Mouse (Mus musculus) forebrain, embryonic 15.5 days (tissue): ENCODE results near the gene Hpse2. TPM values are rescaled to one million over a fixed set of nuclear protein-coding genes. Genes with fewer than 3 reads are reported as not detected.

Source experiments
- ATAC-seq: fragments of 200-750 bp; cut with Nextera tagmentation; replicated peaks from 2 replicates; pipeline ENCODE4 v1.8.0; 2017; ENCODE audit warnings: mild to moderate bottlenecking, moderate TSS enrichment, moderate library complexity
- H3K27ac ChIP-seq: fragments of 300-500 bp; sonication (generic); replicated peaks from 2 replicates; pipeline ENCODE4 v1.5.1; 2015; ENCODE audit warnings: mild to moderate bottlenecking, inconsistent platforms
- H3K27me3 ChIP-seq: fragments of 300-500 bp; sonication (generic); 2 replicates; pipeline ENCODE4 v1.6.1; 2015; ENCODE audit warnings: inconsistent platforms
- H3K36me3 ChIP-seq: fragments of 300-500 bp; sonication (generic); 2 replicates; pipeline ENCODE4 v1.6.1; 2015; ENCODE audit warnings: mild to moderate bottlenecking, inconsistent platforms
- H3K4me1 ChIP-seq: fragments of 300-500 bp; sonication (generic); 2 replicates; pipeline ENCODE4 v1.6.1; 2015; ENCODE audit warnings: inconsistent platforms
- H3K4me2 ChIP-seq: fragments of 300-500 bp; sonication (generic); replicated peaks from 2 replicates; pipeline ENCODE4 v1.6.1; 2015; ENCODE audit warnings: mild to moderate bottlenecking, inconsistent platforms
- H3K4me3 ChIP-seq: fragments of 300-500 bp; sonication (generic); 2 replicates; pipeline ENCODE4 v1.5.1; 2015; ENCODE audit warnings: mild to moderate bottlenecking, inconsistent platforms
- H3K9ac ChIP-seq: fragments of 300-500 bp; sonication (generic); replicated peaks from 2 replicates; pipeline ENCODE4 v1.6.1; 2015; ENCODE audit warnings: mild to moderate bottlenecking, inconsistent platforms
- H3K9me3 ChIP-seq: fragments of 300-500 bp; sonication (generic); 2 replicates; pipeline ENCODE4 v1.6.1; 2016; ENCODE audit warnings: inconsistent platforms
- WGBS: fragments of 180-500 bp; shearing (Covaris S2); methylation state at CpG from one replicate; pipeline ENCODE4 v1.1.7; 2015; ENCODE audit warnings: mixed read lengths; 5-methylcytosine and 5-hydroxymethylcytosine counted together
- polyA plus RNA-seq: library from polyadenylated mRNA; unstranded; fragments of >200 nt; fragmentation: Nextera tagmentation; extraction: Ambion mirVana; gene quantifications from 2 replicates; pipeline ENCODE4 v1.2.1, GENCODE M21; 2015

Gene Hpse2
- polyA plus RNA-seq, 1 experiment from 2014 or later, result 0.22 TPM

DNA sequence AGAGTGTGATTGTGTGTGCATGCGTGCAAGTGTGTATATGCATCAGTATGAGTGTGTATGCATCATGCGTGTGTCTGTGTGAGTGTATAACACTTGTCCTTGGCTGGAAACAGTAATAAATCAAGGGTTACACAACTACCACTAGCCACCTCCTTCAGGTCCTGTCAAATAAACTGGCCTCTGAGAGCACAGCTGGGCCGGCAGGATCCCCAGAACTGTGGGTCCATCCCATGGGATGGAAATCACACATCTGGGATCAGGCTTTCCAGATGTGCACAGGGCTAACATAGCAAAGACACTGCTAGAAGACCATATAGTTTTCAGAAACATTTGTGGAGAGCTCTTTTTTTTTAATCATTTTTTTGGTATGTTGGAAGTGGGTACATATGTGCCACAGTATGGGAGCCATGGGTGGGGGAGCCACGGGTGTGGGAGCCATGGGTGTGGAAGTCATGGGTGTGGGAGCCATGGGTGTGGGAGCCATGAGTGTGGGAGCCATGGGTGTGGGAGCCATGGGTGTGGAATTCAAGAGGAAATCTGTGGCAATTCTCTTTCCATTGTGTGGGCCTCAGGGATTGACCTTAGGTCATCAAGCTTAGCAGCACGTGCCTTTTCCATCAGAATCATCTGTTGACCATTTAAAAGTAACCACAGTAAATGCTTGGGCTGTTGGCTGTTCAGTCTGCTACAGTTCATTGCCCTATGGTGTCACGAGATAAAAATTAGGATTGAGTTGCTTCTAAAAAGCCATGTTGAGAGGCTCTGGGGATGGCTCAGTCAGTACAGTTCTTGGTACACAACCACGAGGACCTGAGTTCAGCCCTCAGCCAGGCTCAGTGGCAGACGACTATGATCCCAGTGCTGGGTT, 518.3 kb downstream of the Hpse2 start:
- no peak overlapping the region for H3K4me2 ChIP-seq
- ATAC-seq, result no peak
- 89% methylated on average over 8 of the region's 8 CpGs for WGBS

DNA sequence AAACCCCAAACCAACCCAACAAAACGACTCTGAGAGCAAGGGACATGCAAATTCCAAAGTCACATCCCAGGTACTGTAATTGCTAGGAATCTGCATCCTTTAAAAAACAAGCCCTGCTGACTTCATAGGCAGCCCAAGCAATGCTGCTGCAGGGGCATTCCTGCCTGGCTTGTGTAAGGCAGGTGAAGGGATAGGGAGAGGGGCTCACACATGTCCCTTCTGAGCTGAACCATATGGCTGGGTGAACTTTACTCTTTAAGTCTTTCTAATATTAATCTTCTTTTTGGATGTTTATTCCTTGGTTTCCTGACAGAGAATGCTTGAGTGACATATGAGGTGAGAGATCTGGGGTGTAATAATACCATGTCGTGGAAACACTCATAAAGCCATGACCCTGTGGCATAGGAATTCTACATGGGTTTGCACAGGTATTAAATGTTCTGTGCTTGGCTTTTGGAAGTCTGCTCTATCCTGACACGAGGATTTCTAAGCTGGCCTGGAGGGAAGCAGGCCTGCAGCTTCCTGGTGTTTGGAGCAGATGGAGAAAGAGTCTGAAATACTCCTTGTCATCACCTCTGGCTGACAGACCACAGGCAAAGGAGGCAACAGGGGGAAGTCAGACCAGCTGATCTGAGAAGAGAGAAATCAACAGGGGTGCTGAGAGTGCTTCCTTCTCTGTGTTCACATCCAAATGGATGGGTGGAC, 519.0 kb downstream of the Hpse2 start:
- H3K4me2 ChIP-seq, result no peak overlapping the region
- no peak overlapping the region for H3K4me3 ChIP-seq
- no peaks in the 10 kb centered on the region for H3K4me1 ChIP-seq
- H3K27me3 ChIP-seq, result no peaks in the 10 kb centered on the region
- H3K9ac ChIP-seq, result no peak overlapping the region
- no peaks in the 10 kb centered on the region for H3K9me3 ChIP-seq
- H3K27ac ChIP-seq, result no peak overlapping the region
- no peaks in the 10 kb centered on the region for H3K36me3 ChIP-seq
- 64% methylated on average over 3 of the region's 3 CpGs for WGBS
- ATAC-seq, result no peak

More for the DNA sequence above, 518.3 kb downstream of the Hpse2 start:
- Histone ChIP-seq H3K9me3 (no peaks in the 10 kb centered on the region), H3K27ac (no peak overlapping the region), H3K4me3 (no peak overlapping the region), H3K27me3 (no peaks in the 10 kb centered on the region), H3K4me1 (no peaks in the 10 kb centered on the region), H3K36me3 (no peaks in the 10 kb centered on the region), H3K9ac (no peak overlapping the region)

DNA sequence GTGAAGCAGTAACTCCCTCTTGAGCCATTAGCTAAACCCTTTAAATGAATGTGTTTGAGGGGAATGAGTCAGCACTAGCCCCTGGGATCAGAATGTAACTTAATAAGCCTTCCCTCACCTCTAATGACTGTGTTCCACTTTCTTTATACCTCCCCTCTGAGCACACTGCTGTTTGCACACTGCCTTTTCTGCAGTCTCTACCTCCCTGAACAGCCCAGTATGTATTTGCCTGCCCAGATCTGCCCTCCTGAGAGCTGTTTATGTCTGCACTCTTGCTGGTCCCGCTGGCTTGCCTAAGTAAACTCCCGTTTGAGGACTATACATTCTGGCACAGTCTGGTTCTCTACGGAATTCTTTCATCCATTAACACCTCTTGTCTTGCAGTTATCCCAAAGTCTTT, 525.1 kb downstream of the Hpse2 start:
- no peak overlapping the region for H3K4me3 ChIP-seq
- no peaks in the 10 kb centered on the region for H3K9me3 ChIP-seq
- H3K4me1 ChIP-seq, result no peaks in the 10 kb centered on the region
- H3K27ac ChIP-seq, result no peak overlapping the region
- no peaks in the 10 kb centered on the region for H3K36me3 ChIP-seq
- 46% methylated on average over 3 of the region's 3 CpGs for WGBS
- H3K9ac ChIP-seq, result no peak overlapping the region
- no peak for ATAC-seq
- H3K4me2 ChIP-seq, result no peak overlapping the region
- no peaks in the 10 kb centered on the region for H3K27me3 ChIP-seq

DNA sequence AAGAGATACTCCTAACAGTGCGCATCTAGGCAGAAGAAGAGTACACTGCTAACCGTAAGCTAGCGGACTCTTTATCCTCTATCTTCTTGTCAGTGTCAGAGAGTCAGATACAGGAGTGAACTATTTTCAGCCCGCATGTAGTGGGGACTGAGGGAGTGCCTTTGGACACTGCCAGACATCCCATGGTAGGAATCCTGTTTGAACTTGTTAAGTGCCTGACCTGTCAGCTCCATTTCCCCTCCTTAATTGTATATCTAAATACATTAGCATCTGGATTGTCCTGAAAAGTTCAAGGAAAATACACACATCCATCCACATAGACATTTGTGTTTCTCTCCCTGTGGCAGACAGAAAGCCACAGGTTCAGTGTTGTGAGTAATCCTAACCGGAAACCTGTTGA, 531.1 kb downstream of the Hpse2 start:
- Histone ChIP-seq H3K4me3 (no peak overlapping the region), H3K9ac (no peak overlapping the region), H3K27me3 (no peaks in the 10 kb centered on the region), H3K9me3 (no peaks in the 10 kb centered on the region), H3K36me3 (no peaks in the 10 kb centered on the region), H3K27ac (no peak overlapping the region), H3K4me2 (no peak overlapping the region), H3K4me1 (no peaks in the 10 kb centered on the region)
- 92% methylated on average over 5 of the region's 5 CpGs for WGBS
- ATAC-seq, result no peak

DNA sequence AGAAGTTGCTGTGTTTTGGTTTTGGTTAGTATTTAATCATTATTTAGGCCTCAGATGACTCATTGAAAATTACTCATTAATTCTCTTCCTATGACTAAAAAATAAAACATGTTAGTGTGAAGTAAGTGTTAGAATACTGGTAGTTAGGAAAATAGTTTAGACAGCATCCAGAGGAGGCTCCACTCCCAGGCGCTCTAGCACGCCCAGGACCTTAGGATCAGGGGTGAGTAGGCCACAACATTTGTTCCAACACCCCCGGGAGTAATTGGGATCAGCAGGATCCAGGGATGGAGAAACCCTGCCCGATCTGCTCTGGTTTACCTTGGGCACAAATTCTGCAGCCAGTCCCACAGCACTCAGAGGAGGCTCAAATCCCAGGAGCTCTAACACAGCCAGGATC, 532.5 kb downstream of the Hpse2 start:
- H3K36me3 ChIP-seq, result no peaks in the 10 kb centered on the region
- H3K9ac ChIP-seq, result no peak overlapping the region
- H3K9me3 ChIP-seq, result no peaks in the 10 kb centered on the region
- ATAC-seq, result no peak
- no peak overlapping the region for H3K4me3 ChIP-seq
- H3K4me2 ChIP-seq, result no peak overlapping the region
- no peak overlapping the region for H3K27ac ChIP-seq
- no peaks in the 10 kb centered on the region for H3K4me1 ChIP-seq
- WGBS, result 89% methylated on average over 4 of the region's 4 CpGs
- no peaks in the 10 kb centered on the region for H3K27me3 ChIP-seq

DNA sequence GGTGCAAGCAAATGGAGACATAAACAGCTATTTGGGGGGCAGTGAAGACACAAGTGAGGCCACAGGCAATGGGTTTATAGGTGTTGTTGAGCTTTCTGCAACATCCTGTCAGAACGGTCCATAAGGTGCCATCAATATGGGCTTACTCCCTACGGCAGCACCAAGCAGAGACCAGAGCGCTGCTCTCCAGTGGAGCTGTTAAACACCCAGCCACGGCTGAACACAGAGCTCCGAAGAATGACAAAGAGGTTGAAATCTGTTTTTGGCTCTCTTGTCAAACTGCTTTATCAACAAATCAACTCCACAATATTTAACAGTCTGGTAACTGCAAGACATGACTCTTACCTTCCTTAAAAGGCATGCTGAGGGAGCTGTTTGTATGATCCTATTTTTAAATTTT, 537.7 kb downstream of the Hpse2 start:
- Histone ChIP-seq H3K27me3 (no peaks in the 10 kb centered on the region), H3K27ac (no peak overlapping the region), H3K4me1 (no peaks in the 10 kb centered on the region), H3K36me3 (no peaks in the 10 kb centered on the region), H3K4me3 (no peak overlapping the region), H3K4me2 (no peak overlapping the region), H3K9me3 (no peaks in the 10 kb centered on the region), H3K9ac (no peak overlapping the region)
- ATAC-seq, result no peak
- 81% methylated on average over 5 of the region's 5 CpGs for WGBS

DNA sequence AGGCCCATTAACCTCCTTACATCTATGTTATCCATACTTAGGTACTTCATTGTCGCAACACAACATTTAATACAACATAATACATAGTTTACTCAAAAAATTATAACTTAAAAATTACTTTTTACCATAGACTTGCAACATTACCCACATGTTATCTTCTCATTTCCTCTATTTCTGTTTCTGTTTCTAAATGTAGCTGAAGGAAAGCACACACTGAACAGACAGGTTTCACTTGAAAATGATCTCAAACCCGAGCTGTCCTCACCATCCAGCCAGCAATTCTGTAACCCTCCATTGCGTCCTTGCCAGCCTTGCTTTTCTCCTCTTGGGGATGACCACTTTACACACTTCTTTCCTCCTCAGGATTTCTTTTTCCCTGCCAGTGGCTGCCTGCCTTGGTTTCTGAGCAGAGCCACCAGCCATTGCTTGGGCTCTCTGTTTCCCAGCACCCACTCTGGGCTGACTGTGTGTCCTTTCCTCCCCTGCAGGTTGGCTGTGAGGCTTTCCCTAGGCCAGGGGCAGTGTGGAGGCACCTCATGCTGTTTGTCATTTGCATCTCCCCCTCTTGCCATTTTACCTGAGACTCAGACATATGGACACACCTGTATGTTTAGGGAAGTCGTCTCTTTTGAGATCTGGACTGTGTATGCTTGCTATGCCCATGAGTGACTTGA, 548.4 kb downstream of the Hpse2 start:
- H3K4me3 ChIP-seq, result no peak overlapping the region
- no peaks in the 10 kb centered on the region for H3K4me1 ChIP-seq
- H3K36me3 ChIP-seq, result no peaks in the 10 kb centered on the region
- WGBS, result 84% methylated on average over 4 of the region's 4 CpGs
- no peak overlapping the region for H3K27ac ChIP-seq
- H3K9me3 ChIP-seq, result no peaks in the 10 kb centered on the region
- no peak overlapping the region for H3K9ac ChIP-seq
- no peak for ATAC-seq
- H3K4me2 ChIP-seq, result no peak overlapping the region
- no peaks in the 10 kb centered on the region for H3K27me3 ChIP-seq

DNA sequence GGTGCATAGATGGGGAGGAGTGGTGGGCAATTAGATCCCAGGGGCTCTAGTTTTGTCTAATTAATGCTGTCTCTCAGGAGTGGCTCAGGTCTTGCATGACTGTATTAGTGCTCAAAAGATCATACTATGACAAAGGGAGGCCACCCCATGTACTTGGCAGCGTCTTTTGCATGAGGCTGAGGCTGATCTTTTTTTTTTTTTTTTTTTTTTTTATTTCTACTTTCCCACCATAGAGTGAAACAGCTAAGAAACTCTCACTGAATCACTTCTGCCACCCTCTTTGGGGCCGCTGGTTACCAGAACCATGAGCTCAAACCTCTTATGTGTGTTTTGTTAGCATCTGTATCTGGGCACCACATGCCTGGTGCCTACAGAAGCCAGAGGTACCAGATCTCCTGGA, 549.0 kb downstream of the Hpse2 start:
- H3K4me1 ChIP-seq, result no peaks in the 10 kb centered on the region
- H3K9ac ChIP-seq, result no peak overlapping the region
- H3K27me3 ChIP-seq, result no peaks in the 10 kb centered on the region
- H3K4me3 ChIP-seq, result no peak overlapping the region
- H3K9me3 ChIP-seq, result no peaks in the 10 kb centered on the region
- no peak overlapping the region for H3K4me2 ChIP-seq
- H3K36me3 ChIP-seq, result no peaks in the 10 kb centered on the region
- ATAC-seq, result no peak
- H3K27ac ChIP-seq, result no peak overlapping the region
- 59% methylated on average over 2 of the region's 2 CpGs for WGBS

DNA sequence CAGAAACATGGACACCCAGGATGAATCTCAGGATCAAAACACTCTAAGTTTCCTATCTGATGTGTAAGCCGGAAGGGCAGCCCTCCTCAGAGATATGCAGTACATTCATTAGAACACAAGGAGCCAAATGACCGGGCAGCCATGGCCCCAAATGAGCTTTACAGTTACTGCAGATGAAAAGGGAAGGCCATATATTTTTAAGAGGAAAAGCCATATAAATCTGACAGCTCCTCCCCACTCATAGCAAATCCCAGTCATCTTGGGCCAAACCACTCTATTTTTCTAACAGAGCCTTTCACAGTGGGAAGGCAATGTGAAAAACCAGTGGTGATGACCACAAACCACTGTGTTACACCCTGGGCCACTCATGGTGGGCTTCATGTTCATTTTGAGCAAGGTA, 549.9 kb downstream of the Hpse2 start:
- no peak overlapping the region for H3K4me3 ChIP-seq
- no peaks in the 10 kb centered on the region for H3K4me1 ChIP-seq
- H3K4me2 ChIP-seq, result no peak overlapping the region
- no peaks in the 10 kb centered on the region for H3K27me3 ChIP-seq
- no peak for ATAC-seq
- H3K9ac ChIP-seq, result no peak overlapping the region
- no peak overlapping the region for H3K27ac ChIP-seq
- no peaks in the 10 kb centered on the region for H3K36me3 ChIP-seq
- no peaks in the 10 kb centered on the region for H3K9me3 ChIP-seq
- WGBS, result 89% methylated on average over 2 of the region's 2 CpGs

DNA sequence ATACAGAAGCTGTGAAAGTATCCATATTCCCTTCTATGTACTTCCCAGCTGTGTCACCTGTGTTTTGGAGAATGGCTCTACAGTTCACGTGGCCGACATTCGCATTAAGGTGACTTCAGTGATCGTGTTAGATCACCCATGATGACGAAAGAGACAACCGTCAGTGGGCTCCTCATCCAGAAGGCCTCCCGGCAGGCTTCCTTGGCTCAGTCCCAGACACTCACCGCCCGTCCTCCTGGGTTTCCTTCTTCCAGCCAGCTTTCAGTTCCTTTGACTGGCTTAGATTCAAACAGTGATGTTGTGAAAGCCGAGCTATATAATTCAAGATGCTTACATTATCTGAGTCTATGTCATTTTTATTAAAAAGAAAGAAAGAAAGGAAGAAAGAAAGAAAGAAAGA, 550.6 kb downstream of the Hpse2 start:
- Histone ChIP-seq H3K4me3 (no peak overlapping the region), H3K36me3 (no peaks in the 10 kb centered on the region), H3K9me3 (no peaks in the 10 kb centered on the region), H3K4me2 (no peak overlapping the region), H3K27ac (no peak overlapping the region), H3K27me3 (no peaks in the 10 kb centered on the region), H3K4me1 (no peaks in the 10 kb centered on the region), H3K9ac (no peak overlapping the region)
- WGBS, result 66% methylated on average over 10 of the region's 10 CpGs
- no peak for ATAC-seq

DNA sequence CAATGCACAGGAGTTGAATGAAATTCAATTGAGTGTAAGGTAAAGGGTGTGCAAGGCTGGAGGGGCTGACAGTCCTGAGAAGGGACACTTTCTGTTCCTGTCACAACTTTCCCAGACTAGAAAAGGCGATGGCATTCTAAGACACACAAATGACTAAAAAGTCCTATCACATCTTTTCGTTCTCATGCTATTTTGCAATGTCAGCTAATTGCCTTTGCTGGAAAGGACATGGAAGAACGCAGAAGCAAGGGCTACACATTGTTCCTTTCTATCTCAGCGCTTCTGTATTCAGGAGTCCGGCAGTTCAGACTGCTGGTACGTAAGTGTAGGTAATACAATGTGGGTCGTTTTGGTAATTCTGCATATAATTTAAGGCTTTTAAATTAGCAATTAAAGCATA, 555.0 kb downstream of the Hpse2 start:
- H3K9me3 ChIP-seq, result no peaks in the 10 kb centered on the region
- no peaks in the 10 kb centered on the region for H3K36me3 ChIP-seq
- no peak overlapping the region for H3K4me2 ChIP-seq
- no peaks in the 10 kb centered on the region for H3K4me1 ChIP-seq
- no peak overlapping the region for H3K27ac ChIP-seq
- 67% methylated on average over 7 of the region's 7 CpGs for WGBS
- no peak overlapping the region for H3K4me3 ChIP-seq
- H3K27me3 ChIP-seq, result no peaks in the 10 kb centered on the region
- no peak for ATAC-seq
- H3K9ac ChIP-seq, result no peak overlapping the region

DNA sequence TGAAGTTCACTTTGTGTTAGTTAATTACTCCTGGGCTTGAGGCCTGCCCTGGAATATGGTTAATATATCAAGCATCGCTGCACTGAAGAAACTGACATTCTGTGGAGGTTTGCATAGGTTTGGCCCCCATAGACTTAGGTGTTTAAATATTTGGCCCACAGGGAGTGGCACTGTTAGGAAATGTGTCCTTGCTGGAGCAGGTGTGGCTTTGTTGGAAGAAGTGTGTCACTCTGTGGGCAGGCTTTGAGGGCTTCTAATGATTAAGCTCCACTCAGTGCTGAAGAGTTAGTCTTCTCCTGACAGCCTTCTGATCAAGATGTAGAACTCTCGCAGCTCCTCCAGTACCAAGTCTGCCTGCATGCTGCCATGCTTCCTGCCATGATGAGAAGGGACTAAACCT, 555.9 kb downstream of the Hpse2 start:
- Histone ChIP-seq H3K4me3 (no peak overlapping the region), H3K9me3 (no peaks in the 10 kb centered on the region), H3K27me3 (no peaks in the 10 kb centered on the region), H3K36me3 (no peaks in the 10 kb centered on the region), H3K4me1 (no peaks in the 10 kb centered on the region), H3K9ac (no peak overlapping the region), H3K4me2 (no peak overlapping the region), H3K27ac (no peak overlapping the region)
- no peak for ATAC-seq
- 91% methylated on average over 2 of the region's 2 CpGs for WGBS
